Mouse (Mus musculus): ENCODE measurements around the gene Lsm11. TPM values are rescaled to one million over a fixed set of nuclear protein-coding genes. Genes with fewer than 3 reads are reported as not detected.
A peak's percentile ranks its signal among the peaks of the same experiment; 100 is the strongest.

The Lsm11 gene
- polyA plus RNA-seq (2011; ENCODE audit: insufficient read depth, insufficient read length, low read depth, missing spikeins) = 8.5 and 8.7 TPM in 2 replicates

- Histone ChIP-seq H3K4me3 (ENCODE audit: low read depth, low read length) (peak within 1 kb of the TSS; percentile 89), H3K36me3 (ENCODE audit: control insufficient read depth, insufficient read depth, low read length, poor library complexity, severe bottlenecking) (peaks cover 10% of the 10 kb centered on the region), H3K27ac (ENCODE audit: insufficient read depth, low read length) (no peak within 1 kb of the TSS), H3K4me1 (ENCODE audit: control insufficient read depth, insufficient read depth, low read length) (no peaks in the 10 kb centered on the region), H3K9me3 (replicated peaks; ENCODE audit: control insufficient read depth, insufficient read depth, low read length, poor library complexity, severe bottlenecking) (no peaks in the 10 kb centered on the region), H3K27me3 (ENCODE audit: control insufficient read depth, insufficient read depth, low read length, poor library complexity, severe bottlenecking) (no peaks in the 10 kb centered on the region), H3K9ac (ENCODE audit: low read depth, poor library complexity, severe bottlenecking) (peak within 1 kb of the TSS; percentile 81)
- TF ChIP-seq CTCF (IDR thresholded peaks at IDR 0.05; ENCODE audit: low read depth, low read length) = peak; percentile 100
- no peak for TF ChIP-seq POLR2A (IDR thresholded peaks at IDR 0.05; ENCODE audit: insufficient read depth, low read length)
- peak; percentile 57; the same call in 1 of the 2 replicates for TF ChIP-seq EP300 (IDR thresholded peaks at IDR 0.05; ENCODE audit: insufficient read depth, low read depth, low read length)
Observed at GRCm38 (mm10) chr11:45944643-45945156, at the start of gene Lsm11. Gene Lsm11, minus strand, starts transcription at chr11:45944935.

DNA sequence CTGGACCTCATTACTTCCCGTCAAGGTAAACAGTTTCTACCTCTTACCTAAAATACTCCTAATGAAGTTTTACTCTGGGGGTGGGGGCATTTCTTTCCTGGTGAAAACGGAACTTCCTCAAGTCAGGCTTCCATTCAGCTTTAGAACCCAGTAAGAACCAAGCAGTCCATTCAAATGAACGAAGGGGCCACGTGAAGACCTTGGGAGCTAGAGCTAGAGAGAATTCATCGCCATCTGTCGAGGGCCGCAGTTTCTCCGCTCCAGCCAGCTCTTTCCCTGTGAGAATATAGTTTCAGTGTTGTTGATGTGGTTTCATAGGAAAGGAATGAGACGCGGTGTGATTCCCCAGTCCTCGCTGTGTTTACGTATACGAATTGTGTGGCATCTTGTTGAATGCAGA lies 47.4 kb upstream of the Lsm11 start:
- no peak overlapping the region for H3K27ac ChIP-seq (ENCODE audit: insufficient read depth, low read length)
- no peaks in the 10 kb centered on the region; the same call in 1 of the 2 replicates for H3K27me3 ChIP-seq (ENCODE audit: control insufficient read depth, insufficient read depth, low read length, poor library complexity, severe bottlenecking)
- H3K4me3 ChIP-seq (ENCODE audit: low read depth, low read length) = peak overlapping the region; percentile 54
- peak overlapping the region; percentile 0; the same call in 1 of the 2 replicates for H3K9ac ChIP-seq (ENCODE audit: low read depth, poor library complexity, severe bottlenecking)
- H3K36me3 ChIP-seq (ENCODE audit: control insufficient read depth, insufficient read depth, low read length, poor library complexity, severe bottlenecking) = no peaks in the 10 kb centered on the region
- H3K9me3 ChIP-seq (replicated peaks; ENCODE audit: control insufficient read depth, insufficient read depth, low read length, poor library complexity, severe bottlenecking) = 0 out of 2 replicates have a peak, but pooled peaks cover 2% of the 10 kb centered on the region
- no peaks in the 10 kb centered on the region for H3K4me1 ChIP-seq (ENCODE audit: control insufficient read depth, insufficient read depth, low read length)
- TF ChIP-seq EP300 (IDR thresholded peaks at IDR 0.05; ENCODE audit: insufficient read depth, low read depth, low read length) = no peak

DNA sequence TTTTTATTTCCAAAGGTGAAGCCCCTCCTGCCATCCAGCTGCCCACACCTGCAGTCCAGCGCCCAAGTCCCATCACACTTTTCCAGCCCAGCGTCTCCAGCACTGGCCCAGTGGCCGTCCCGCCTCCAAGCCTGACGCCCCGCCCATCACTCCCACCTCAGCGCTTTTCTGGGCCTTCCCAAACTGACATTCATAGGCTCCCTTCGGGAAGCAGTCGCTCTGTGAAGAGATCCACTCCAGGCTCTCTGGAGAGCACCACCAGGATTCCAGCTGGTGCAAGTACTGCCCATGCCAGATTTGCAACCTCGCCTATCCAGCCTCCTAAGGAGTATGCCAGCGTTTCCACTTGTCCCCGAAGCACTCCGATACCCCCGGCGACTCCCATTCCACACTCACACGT lies 46.9 kb upstream of the Lsm11 start:
- 0 out of 2 replicates have a peak, but pooled peaks cover 2% of the 10 kb centered on the region for H3K9me3 ChIP-seq (replicated peaks; ENCODE audit: control insufficient read depth, insufficient read depth, low read length, poor library complexity, severe bottlenecking)

GRCm38 (mm10) chr11:45980893-45981253 lies 36.1 kb upstream of the Lsm11 start:
- Histone ChIP-seq H3K9ac (ENCODE audit: low read depth, poor library complexity, severe bottlenecking) (peak overlapping the region; percentile 58), H3K27me3 (ENCODE audit: control insufficient read depth, insufficient read depth, low read length, poor library complexity, severe bottlenecking) (no peaks in the 10 kb centered on the region; the same call in 1 of the 2 replicates), H3K4me3 (ENCODE audit: low read depth, low read length) (peak overlapping the region; percentile 41), H3K4me1 (ENCODE audit: control insufficient read depth, insufficient read depth, low read length) (no peaks in the 10 kb centered on the region), H3K36me3 (ENCODE audit: control insufficient read depth, insufficient read depth, low read length, poor library complexity, severe bottlenecking) (no peaks in the 10 kb centered on the region), H3K9me3 (replicated peaks; ENCODE audit: control insufficient read depth, insufficient read depth, low read length, poor library complexity, severe bottlenecking) (peaks cover 5% of the 10 kb centered on the region), H3K27ac (ENCODE audit: insufficient read depth, low read length) (no peak overlapping the region)
- no peak for TF ChIP-seq POLR2A (IDR thresholded peaks at IDR 0.05; ENCODE audit: insufficient read depth, low read length)
- TF ChIP-seq CTCF (IDR thresholded peaks at IDR 0.05; ENCODE audit: low read depth, low read length) = no peak

More for the DNA sequence above, 46.9 kb upstream of the Lsm11 start:
- H3K27me3 ChIP-seq (ENCODE audit: control insufficient read depth, insufficient read depth, low read length, poor library complexity, severe bottlenecking) = no peaks in the 10 kb centered on the region; the same call in 1 of the 2 replicates
- H3K36me3 ChIP-seq (ENCODE audit: control insufficient read depth, insufficient read depth, low read length, poor library complexity, severe bottlenecking) = no peaks in the 10 kb centered on the region
- H3K27ac ChIP-seq (ENCODE audit: insufficient read depth, low read length) = no peak overlapping the region
- H3K4me1 ChIP-seq (ENCODE audit: control insufficient read depth, insufficient read depth, low read length) = no peaks in the 10 kb centered on the region
- TF ChIP-seq POLR2A (IDR thresholded peaks at IDR 0.05; ENCODE audit: insufficient read depth, low read length) (no peak), EP300 (IDR thresholded peaks at IDR 0.05; ENCODE audit: insufficient read depth, low read depth, low read length) (no peak), CTCF (IDR thresholded peaks at IDR 0.05; ENCODE audit: low read depth, low read length) (no peak)
- H3K4me3 ChIP-seq (ENCODE audit: low read depth, low read length) = peak overlapping the region; percentile 54
- H3K9ac ChIP-seq (ENCODE audit: low read depth, poor library complexity, severe bottlenecking) = 0 out of 2 replicates have a peak overlapping the region, but pooled peaks have one; percentile 0

DNA sequence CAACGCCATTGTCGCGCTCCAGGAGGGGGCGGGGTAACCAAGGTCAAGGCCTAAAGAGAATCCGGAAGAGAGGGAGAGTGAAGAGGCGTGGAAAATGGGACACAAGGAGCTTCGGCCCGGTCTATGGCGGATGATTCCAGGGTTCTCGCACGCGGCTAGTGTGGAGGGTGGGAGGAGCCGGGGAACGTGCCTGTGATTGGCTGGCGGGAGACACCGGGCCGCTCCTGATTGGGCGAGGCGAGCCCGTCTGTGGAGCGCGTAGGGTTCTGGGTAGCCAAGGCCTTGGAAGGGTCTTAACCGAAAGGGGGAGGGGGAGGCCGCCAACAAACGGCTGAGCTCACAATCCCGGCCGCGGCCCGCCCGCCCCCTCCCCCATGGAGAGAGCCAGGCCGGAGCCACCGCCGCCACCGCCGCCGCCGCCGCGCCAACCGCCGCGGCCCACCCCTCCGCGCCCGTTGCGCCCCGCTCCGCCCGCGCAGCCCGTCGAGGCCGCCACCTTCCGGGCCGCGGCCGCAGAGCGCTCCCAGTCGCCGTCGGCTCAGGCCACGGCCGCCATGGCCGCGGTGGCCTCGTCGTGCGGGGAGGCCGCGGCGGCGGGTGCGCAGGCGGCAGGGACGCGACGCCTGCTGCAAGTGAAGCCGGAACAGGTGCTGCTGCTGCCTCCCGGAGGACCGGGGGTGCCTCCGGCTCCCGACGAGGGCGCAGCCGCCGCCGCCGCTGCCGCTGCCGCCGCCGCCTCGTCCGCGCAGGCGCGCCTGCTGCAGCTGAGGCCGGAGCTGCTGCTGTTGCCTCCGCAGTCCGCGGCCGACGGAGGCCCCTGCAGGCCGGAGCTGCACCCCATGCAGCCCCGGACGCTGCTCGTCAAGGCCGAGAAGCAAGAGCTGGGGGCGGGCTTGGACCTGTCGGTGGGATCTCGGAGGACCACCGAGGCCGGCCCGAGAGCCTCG lies 35.5 kb upstream of the Lsm11 start, which contains the start of gene Sox30:
Gene Sox30 (plus strand): TSS at position 365 of the 947 bp plus-strand sequence.
- H3K27me3 ChIP-seq (ENCODE audit: control insufficient read depth, insufficient read depth, low read length, poor library complexity, severe bottlenecking) = no peaks in the 10 kb centered on the region; the same call in 1 of the 2 replicates
- peak within 1 kb of the TSS; percentile 58 for H3K9ac ChIP-seq (ENCODE audit: low read depth, poor library complexity, severe bottlenecking)
- H3K9me3 ChIP-seq (replicated peaks; ENCODE audit: control insufficient read depth, insufficient read depth, low read length, poor library complexity, severe bottlenecking) = peaks cover 5% of the 10 kb centered on the region
- H3K36me3 ChIP-seq (ENCODE audit: control insufficient read depth, insufficient read depth, low read length, poor library complexity, severe bottlenecking) = no peaks in the 10 kb centered on the region
- no peak within 1 kb of the TSS for H3K27ac ChIP-seq (ENCODE audit: insufficient read depth, low read length)
- H3K4me1 ChIP-seq (ENCODE audit: control insufficient read depth, insufficient read depth, low read length) = no peaks in the 10 kb centered on the region
- H3K4me3 ChIP-seq (ENCODE audit: low read depth, low read length) = peak within 1 kb of the TSS; percentile 41
- no peak for TF ChIP-seq EP300 (IDR thresholded peaks at IDR 0.05; ENCODE audit: insufficient read depth, low read depth, low read length)
- no peak for TF ChIP-seq POLR2A (IDR thresholded peaks at IDR 0.05; ENCODE audit: insufficient read depth, low read length)
- TF ChIP-seq CTCF (IDR thresholded peaks at IDR 0.05; ENCODE audit: low read depth, low read length) = no peak
